Mouse (Mus musculus): ENCODE results near the gene Gm20388. TPM values are rescaled to one million over a fixed set of nuclear protein-coding genes. Genes with fewer than 3 reads are reported as not detected.

Gm20388 gene
- total and polyA plus RNA-seq, 3 experiments = 0.02 to 0.05 TPM; not detected in 1

DNA sequence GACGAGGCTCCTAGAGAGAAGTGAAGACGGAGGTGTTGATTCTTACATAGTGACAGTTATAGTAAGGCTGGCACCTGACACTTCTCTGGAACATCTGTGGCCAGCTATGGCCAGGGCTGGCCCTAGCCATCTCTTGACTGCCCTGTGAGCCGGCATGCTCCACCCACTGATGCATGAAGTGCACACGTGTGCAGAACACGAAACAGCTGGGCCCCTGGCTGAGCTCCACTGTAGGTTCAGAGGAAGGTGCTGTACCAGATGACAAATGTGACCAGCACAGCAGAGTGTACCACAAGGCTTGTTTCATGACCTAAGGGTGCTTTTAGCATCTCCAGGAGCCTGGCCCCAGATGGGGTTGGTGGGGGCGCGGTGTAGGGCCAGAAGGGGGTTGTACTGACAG is 83.5 kb downstream of the Gm20388 start:
- no peaks in the 10 kb centered on the region for H3K36me3 ChIP-seq (replicated peaks)
- H3K4me1 ChIP-seq (ENCODE audit: insufficient read depth, low read depth, low read length) = no peaks in the 10 kb centered on the region
- H3K27me3 ChIP-seq (ENCODE audit: insufficient read depth, low read length) = peaks cover 54% of the 10 kb centered on the region
- no peak for TF ChIP-seq GATA2 (IDR thresholded peaks at IDR 0.05; ENCODE audit: borderline replicate concordance, low read depth, low read length)
- no peaks in the 10 kb centered on the region for H3K9me3 ChIP-seq (replicated peaks)
- DNase-seq (ENCODE audit: low spot score) (no peak), ATAC-seq (ENCODE audit: extremely low read depth, insufficient number of reproducible peaks, low FRiP score, poor library complexity, severe bottlenecking) (no peak)
- no peak overlapping the region for H3K4me3 ChIP-seq (ENCODE audit: low read depth, low read length)

GRCm38 (mm10) chr8:119994556-119994955 is 83.9 kb downstream of the Gm20388 start:
- no peaks in the 10 kb centered on the region for H3K36me3 ChIP-seq (replicated peaks)
- no peaks in the 10 kb centered on the region for H3K4me1 ChIP-seq (ENCODE audit: insufficient read depth, low read depth, low read length)
- TF ChIP-seq TAL1 (conservative IDR thresholded peaks at IDR 0.05; ENCODE audit: low read depth, low read length) (no peak), POLR2AphosphoS5 (IDR thresholded peaks at IDR 0.05; ENCODE audit: insufficient replicate concordance, low read depth, low read length) (no peak), GATA2 (IDR thresholded peaks at IDR 0.05; ENCODE audit: borderline replicate concordance, low read depth, low read length) (no peak), CTCF (IDR thresholded peaks at IDR 0.05; ENCODE audit: low read depth, low read length) (no peak), GATA1 (IDR thresholded peaks at IDR 0.05; ENCODE audit: borderline replicate concordance, low read length) (no peak)
- H3K27me3 ChIP-seq (ENCODE audit: insufficient read depth, low read length) = peaks cover 54% of the 10 kb centered on the region
- DNase-seq (ENCODE audit: low spot score) (no peak), ATAC-seq (ENCODE audit: extremely low read depth, insufficient number of reproducible peaks, low FRiP score, poor library complexity, severe bottlenecking) (no peak)
- no peak overlapping the region for H3K4me3 ChIP-seq (ENCODE audit: low read depth, low read length)
- 0 out of 2 replicates have a peak, but pooled peaks cover under 1% of the 10 kb centered on the region for H3K9me3 ChIP-seq (replicated peaks)

DNA sequence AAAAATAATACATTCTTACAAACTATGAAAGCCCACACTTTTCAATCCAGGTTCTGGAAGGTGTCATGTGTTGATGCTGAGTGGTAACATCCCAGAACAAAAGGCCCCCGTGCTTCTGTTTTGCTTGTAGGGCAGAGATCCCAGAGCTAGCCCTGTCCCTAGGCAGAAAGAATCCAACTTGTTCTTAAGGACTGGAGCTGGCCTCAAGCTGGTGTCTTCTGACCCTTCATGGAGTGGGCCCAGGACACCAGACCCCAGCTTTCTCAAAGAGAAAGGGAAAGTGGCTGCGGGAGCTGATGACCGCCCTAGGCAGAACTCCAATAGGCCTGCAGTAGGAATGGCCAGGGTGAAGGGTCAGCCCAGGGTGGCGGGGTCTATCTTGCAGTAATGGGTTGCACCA is 86.6 kb downstream of the Gm20388 start:
- TF ChIP-seq POLR2AphosphoS5 (IDR thresholded peaks at IDR 0.05; ENCODE audit: insufficient replicate concordance, low read depth, low read length) = no peak
- TF ChIP-seq CTCF (IDR thresholded peaks at IDR 0.05; ENCODE audit: low read depth, low read length) = no peak
- no peak for TF ChIP-seq GATA1 (IDR thresholded peaks at IDR 0.05; ENCODE audit: borderline replicate concordance, low read length)
- no peak for TF ChIP-seq TAL1 (conservative IDR thresholded peaks at IDR 0.05; ENCODE audit: low read depth, low read length)
- TF ChIP-seq GATA2 (IDR thresholded peaks at IDR 0.05; ENCODE audit: borderline replicate concordance, low read depth, low read length) = no peak
- ATAC-seq (ENCODE audit: extremely low read depth, insufficient number of reproducible peaks, low FRiP score, poor library complexity, severe bottlenecking) (no peak), DNase-seq (ENCODE audit: low spot score) (no peak)
- Histone ChIP-seq H3K4me3 (ENCODE audit: low read depth, low read length) (no peak overlapping the region), H3K27me3 (ENCODE audit: insufficient read depth, low read length) (peaks cover 40% of the 10 kb centered on the region), H3K9me3 (replicated peaks) (0 out of 2 replicates have a peak, but pooled peaks cover 2% of the 10 kb centered on the region), H3K4me1 (ENCODE audit: insufficient read depth, low read depth, low read length) (no peaks in the 10 kb centered on the region), H3K36me3 (replicated peaks) (no peaks in the 10 kb centered on the region)

DNA sequence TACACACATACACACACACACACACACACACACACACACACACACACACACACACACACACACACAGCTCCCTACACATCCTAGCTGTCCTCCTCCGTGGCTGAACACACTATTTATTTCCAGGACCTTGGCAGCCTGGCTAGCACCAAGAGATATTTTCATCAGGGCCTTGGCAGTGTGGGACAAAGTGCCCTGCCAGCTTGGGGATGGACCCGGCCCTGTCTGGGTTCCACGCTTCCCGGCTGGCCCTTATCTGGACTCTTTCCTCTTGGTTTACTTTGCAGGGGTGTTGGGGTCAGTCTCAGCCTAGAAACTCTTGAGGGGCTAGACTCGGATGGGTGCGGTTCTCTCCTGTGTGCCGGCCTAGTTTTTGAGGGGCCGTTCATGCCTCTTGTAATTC is 89.8 kb downstream of the Gm20388 start:
- no peak for TF ChIP-seq GATA2 (IDR thresholded peaks at IDR 0.05; ENCODE audit: borderline replicate concordance, low read depth, low read length)
- TF ChIP-seq POLR2AphosphoS5 (IDR thresholded peaks at IDR 0.05; ENCODE audit: insufficient replicate concordance, low read depth, low read length) = no peak
- TF ChIP-seq TAL1 (conservative IDR thresholded peaks at IDR 0.05; ENCODE audit: low read depth, low read length) = no peak
- TF ChIP-seq GATA1 (IDR thresholded peaks at IDR 0.05; ENCODE audit: borderline replicate concordance, low read length) = no peak
- no peak for TF ChIP-seq CTCF (IDR thresholded peaks at IDR 0.05; ENCODE audit: low read depth, low read length)
- Histone ChIP-seq H3K4me1 (ENCODE audit: insufficient read depth, low read depth, low read length) (peaks cover 4% of the 10 kb centered on the region), H3K36me3 (replicated peaks) (no peaks in the 10 kb centered on the region), H3K9me3 (replicated peaks) (0 out of 2 replicates have a peak, but pooled peaks cover 2% of the 10 kb centered on the region), H3K4me3 (ENCODE audit: low read depth, low read length) (no peak overlapping the region), H3K27me3 (ENCODE audit: insufficient read depth, low read length) (peaks cover 41% of the 10 kb centered on the region)
- DNase-seq (ENCODE audit: low spot score) (no peak), ATAC-seq (ENCODE audit: extremely low read depth, insufficient number of reproducible peaks, low FRiP score, poor library complexity, severe bottlenecking) (no peak)

- no peaks in the 10 kb centered on the region for H3K36me3 ChIP-seq (replicated peaks)
- DNase-seq (ENCODE audit: low spot score) (no peak), ATAC-seq (ENCODE audit: extremely low read depth, insufficient number of reproducible peaks, low FRiP score, poor library complexity, severe bottlenecking) (no peak)
- peaks cover 43% of the 10 kb centered on the region for H3K27me3 ChIP-seq (ENCODE audit: insufficient read depth, low read length)
- H3K9me3 ChIP-seq (replicated peaks) = 0 out of 2 replicates have a peak, but pooled peaks cover 2% of the 10 kb centered on the region
- no peak overlapping the region for H3K4me3 ChIP-seq (ENCODE audit: low read depth, low read length)
- peaks cover 4% of the 10 kb centered on the region for H3K4me1 ChIP-seq (ENCODE audit: insufficient read depth, low read depth, low read length)
- TF ChIP-seq GATA2 (IDR thresholded peaks at IDR 0.05; ENCODE audit: borderline replicate concordance, low read depth, low read length) = no peak
- TF ChIP-seq POLR2AphosphoS5 (IDR thresholded peaks at IDR 0.05; ENCODE audit: insufficient replicate concordance, low read depth, low read length) = no peak
- TF ChIP-seq CTCF (IDR thresholded peaks at IDR 0.05; ENCODE audit: low read depth, low read length) = no peak
- TF ChIP-seq TAL1 (conservative IDR thresholded peaks at IDR 0.05; ENCODE audit: low read depth, low read length) = no peak
- TF ChIP-seq GATA1 (IDR thresholded peaks at IDR 0.05; ENCODE audit: borderline replicate concordance, low read length) = no peak
Observed at GRCm38 (mm10) chr8:120001712-120002111, 91.1 kb downstream of the Gm20388 start.

- ATAC-seq (ENCODE audit: extremely low read depth, insufficient number of reproducible peaks, low FRiP score, poor library complexity, severe bottlenecking) = no peak
Observed at GRCm38 (mm10) chr8:120002348-120002747, 91.7 kb downstream of the Gm20388 start.

More at GRCm38 (mm10) chr8:120002348-120002747, 91.7 kb downstream of the Gm20388 start:
- Histone ChIP-seq H3K4me1 (ENCODE audit: insufficient read depth, low read depth, low read length) (peaks cover 4% of the 10 kb centered on the region), H3K4me3 (ENCODE audit: low read depth, low read length) (no peak overlapping the region), H3K27me3 (ENCODE audit: insufficient read depth, low read length) (peaks cover 47% of the 10 kb centered on the region), H3K36me3 (replicated peaks) (no peaks in the 10 kb centered on the region), H3K9me3 (replicated peaks) (0 out of 2 replicates have a peak, but pooled peaks cover 2% of the 10 kb centered on the region)
- TF ChIP-seq GATA2 (IDR thresholded peaks at IDR 0.05; ENCODE audit: borderline replicate concordance, low read depth, low read length) (no peak), POLR2AphosphoS5 (IDR thresholded peaks at IDR 0.05; ENCODE audit: insufficient replicate concordance, low read depth, low read length) (no peak), TAL1 (conservative IDR thresholded peaks at IDR 0.05; ENCODE audit: low read depth, low read length) (no peak), CTCF (IDR thresholded peaks at IDR 0.05; ENCODE audit: low read depth, low read length) (no peak), GATA1 (IDR thresholded peaks at IDR 0.05; ENCODE audit: borderline replicate concordance, low read length) (no peak)
- no peak for DNase-seq (ENCODE audit: low spot score)

Measured in G1E (cell line).